Mouse (Mus musculus) activated CD4-positive, CD25-positive, alpha-beta regulatory T cell, adult 4 months (primary cell): ENCODE results near the gene Fam131c. TPM values are rescaled to one million over a fixed set of nuclear protein-coding genes. Genes with fewer than 3 reads are reported as not detected.

Source experiments
- ATAC-seq: one replicate; pipeline ENCODE4 v1.8.0; 2017
- polyA plus RNA-seq, 2 experiments: library from polyadenylated mRNA; unstranded; fragments of 100-300 nt; shearing (Covaris generic); gene quantifications; one replicate each; pipeline ENCODE4 v1.2.1; 2017

The Fam131c gene
- polyA plus RNA-seq, result not detected

DNA sequence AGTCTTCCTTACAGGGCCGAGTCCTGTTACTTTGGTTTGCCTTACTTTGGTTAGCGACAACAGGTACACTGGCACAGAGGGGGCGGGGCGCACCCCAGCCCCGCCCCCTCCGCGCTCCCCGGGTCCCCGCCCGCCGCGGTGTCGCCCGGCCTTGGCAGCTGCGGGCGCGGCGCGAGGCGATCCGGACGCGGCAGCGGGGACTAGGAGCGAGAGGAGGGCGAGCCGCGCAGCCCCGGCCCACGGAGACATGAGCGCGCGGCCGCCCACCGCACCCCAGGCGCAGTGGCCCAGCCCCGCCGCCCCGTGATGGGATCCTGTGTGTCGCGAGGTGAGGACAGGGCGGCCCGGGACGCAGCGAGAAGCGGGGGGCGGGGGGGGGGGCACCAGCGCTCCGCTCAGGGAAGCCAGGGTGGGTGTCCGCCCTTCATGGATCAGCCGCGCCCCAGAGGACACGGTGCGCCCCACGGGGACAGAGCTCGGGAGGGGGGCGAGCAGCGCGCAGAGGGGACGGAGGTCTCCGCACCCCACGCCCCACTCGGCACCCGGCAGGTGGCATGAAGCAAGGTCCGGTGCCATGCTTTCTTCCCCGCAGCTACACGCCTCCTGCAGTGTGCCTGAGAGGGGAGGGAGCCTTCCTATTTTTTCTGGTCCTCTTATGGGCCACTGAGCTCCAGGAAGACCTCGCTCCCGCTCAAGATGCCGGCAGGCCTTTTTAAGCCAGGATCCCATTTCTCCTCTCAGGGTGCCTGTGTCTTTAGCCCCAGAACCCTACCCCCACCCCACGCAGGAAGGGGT lies at the start of gene Fam131c:
TSS of gene Fam131c (plus strand) at position 224 of the 795 bp plus-strand sequence.
- no peak for ATAC-seq

GRCm38 (mm10) chr4:141322526-141322925 lies 45.5 kb upstream of the Fam131c start:
- no peak for ATAC-seq

GRCm38 (mm10) chr4:141324771-141325191 lies 43.2 kb upstream of the Fam131c start:
- ATAC-seq, result no peak

GRCm38 (mm10) chr4:141325636-141326035 lies 42.4 kb upstream of the Fam131c start:
- no peak for ATAC-seq

- ATAC-seq, result no peak
Measured at GRCm38 (mm10) chr4:141327075-141327474, 40.9 kb upstream of the Fam131c start.

DNA sequence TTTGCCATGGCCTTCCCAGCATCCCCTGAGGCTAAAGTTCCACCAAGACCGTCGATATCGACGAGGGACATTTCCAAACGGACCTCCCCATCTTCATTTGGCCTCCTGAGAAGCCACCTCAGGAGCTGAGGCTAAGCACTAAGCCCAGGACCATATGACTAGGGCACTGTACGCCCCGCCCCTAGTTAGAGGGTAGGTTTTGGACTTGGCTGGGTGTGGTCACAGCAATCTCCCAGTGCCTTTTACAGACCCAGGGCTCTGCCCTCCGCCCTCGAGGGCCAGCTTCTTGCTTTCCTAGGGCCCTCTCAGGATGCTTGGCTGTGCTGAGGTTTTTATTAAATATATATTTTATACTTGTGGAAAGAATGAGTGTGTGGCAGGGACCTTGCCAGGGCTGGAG lies 39.3 kb upstream of the Fam131c start:
- ATAC-seq, result no peak

DNA sequence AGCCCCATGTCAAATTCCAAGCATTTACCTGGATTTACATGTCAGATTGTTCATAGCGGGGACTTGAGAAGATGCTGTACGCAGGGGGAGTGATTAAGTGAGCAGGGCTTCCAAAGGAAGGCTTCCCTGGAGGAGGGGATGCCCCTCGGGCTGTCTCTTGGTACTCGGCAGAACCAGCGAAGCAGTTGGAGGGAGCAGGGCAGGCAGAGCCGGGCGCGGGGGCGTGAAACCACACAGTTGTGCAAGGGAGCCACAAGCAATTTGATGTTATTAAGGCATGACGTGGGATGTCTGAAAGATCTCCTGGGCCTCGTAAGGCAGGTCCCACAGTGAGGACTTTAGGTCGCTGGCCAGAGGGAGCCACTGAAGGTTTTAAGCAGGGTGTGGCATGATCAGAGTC lies 38.1 kb upstream of the Fam131c start:
- ATAC-seq, result no peak

DNA sequence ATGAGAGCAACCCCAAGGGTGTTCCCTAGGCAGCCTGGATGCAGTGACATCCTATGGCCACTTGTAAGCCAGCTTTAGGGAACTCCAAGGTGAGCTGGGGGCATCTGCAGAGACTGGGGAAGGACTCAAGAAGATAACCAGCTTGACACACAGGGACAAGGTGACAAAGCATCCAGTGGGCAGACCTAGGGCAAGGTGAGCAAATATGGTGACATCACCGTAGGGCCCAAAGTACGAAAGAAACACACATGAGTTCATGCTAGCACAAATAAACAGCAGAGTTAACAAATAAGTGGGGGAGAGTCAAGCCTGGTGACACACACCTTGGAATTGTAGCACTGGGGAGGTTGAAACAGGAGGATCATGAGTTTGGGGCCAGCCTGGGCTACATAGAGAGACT lies 36.6 kb upstream of the Fam131c start:
- no peak for ATAC-seq

DNA sequence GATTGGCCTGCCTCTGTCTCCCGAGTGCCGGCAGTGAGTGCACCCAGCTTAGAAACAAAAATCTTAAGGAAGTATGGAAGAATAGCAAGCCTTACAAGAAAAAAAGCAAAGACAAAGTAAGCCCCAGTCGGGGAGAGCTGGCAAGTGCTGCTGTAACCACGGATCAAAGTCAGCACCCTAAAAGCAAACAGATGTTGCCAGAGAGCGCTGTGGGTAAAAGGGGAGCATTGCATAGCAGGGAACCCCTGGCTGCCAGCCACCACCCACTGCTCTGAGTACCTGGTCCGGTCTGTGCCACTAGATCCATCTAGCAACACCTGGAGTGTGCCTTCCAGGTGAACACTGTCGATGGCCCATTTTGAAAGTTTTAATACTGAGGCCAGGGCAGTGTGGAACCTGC lies 35.8 kb upstream of the Fam131c start:
- ATAC-seq, result no peak

GRCm38 (mm10) chr4:141334695-141335094 lies 33.3 kb upstream of the Fam131c start:
- no peak for ATAC-seq

DNA sequence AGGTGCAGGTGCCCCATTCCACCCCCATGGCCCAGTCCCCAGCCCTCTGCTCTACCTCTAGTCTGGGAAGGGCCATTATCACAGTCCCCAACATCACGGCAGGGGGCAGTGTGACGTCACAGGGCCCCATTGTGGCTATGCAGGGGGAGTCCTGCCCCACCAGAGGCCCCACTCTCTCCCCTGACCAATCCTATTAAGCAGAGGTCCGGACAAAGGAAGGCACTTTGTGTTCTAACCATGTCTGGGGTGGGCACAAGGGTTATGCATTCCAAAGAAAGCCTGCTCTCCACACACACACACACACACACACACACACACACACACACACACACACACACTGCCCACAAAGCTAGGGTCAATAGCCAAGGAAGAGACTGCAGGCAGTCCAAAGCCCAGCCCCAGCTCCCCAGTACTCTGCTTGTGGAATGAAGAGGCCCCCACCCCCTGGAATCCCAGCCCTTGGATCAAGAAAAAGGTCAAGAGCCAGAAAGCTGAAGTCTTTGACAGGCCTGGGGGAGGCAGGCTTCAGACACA lies 32.7 kb upstream of the Fam131c start:
- ATAC-seq, result no peak

DNA sequence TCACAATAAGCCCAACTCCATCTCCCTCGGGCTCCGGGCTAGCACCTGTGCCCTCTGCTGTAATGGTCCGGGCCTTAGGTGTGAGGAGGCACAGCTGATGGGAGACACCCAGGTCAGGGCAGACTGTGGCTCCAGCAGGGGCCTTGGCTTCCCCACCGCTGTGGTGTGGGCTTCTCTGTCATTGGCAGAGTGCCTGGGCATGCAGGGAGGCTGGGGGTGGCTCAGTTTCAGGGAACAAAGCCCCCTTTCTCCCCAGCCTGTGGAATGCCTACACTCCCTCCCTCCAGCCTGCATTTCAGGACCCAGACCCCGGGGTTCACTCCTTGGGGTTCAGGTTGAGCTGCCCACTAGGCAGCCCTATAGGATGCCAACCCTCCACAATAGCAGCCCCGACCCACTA lies 31.8 kb upstream of the Fam131c start:
- no peak for ATAC-seq

DNA sequence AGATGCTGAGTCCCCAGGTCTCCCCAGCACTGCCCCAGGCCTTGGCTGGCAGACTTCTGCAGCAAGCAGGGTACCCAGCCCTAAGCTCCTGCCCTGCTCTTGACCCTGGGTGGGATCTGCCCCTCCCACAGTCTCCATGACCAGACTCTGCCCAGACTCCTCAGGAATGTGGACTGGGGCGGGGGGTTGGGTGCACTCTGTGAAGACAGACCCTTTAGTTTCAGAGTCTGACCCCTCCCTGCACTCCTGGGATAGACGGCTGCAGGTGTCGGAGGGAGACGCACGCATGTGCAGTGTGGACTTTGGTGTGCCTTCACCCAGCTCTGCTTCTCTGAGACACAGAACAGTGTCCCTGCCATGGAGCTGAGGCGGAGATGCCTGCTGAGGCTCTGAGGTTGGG lies 30.0 kb upstream of the Fam131c start:
- ATAC-seq, result no peak

- no peak for ATAC-seq
Measured at GRCm38 (mm10) chr4:141338853-141339252, 29.2 kb upstream of the Fam131c start.

DNA sequence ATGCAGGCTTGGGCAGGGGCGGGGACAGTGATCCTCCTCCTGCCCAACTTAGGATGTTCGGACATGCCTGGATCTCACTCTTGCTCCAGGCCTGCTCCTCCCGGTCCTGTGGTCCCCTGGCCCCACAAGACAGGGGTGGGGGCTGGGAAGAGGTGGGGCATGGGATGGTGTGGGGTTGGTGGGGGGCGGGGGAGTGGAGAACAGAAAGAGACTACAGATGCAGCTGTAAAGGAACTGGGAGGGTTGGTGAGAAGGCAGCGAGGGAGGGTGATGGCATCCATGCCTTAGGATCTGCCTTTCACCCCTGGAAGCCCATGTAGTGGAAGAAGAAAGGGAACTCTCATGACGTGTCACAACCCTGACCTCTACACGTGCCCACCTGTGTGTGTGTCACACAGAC lies 26.5 kb upstream of the Fam131c start:
- no peak for ATAC-seq

GRCm38 (mm10) chr4:141343515-141343914 lies 24.5 kb upstream of the Fam131c start:
- ATAC-seq, result no peak

- no peak for ATAC-seq
Measured at GRCm38 (mm10) chr4:141345219-141345618, 22.8 kb upstream of the Fam131c start.

GRCm38 (mm10) chr4:141347365-141347797 lies 20.6 kb upstream of the Fam131c start:
- no peak for ATAC-seq

DNA sequence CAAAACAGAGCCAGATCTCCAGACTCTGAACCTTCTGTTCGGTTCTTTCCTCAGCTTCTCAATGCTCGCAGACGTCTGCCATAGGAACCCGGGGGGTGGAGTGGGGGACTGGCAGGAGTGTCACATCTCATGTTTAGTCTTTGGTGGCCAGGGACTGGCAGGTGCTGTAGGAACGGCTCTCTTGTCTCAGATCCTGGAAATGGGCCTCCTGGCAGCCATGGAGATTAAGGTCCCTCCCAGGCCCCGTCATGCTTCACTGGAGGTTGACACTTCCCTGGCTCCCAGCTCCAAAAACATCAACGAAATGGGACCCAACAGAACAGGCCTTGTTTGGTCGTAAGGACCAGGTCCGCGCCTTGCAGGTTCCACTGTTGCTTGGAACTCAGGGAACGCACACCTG lies 19.4 kb upstream of the Fam131c start:
- no peak for ATAC-seq

DNA sequence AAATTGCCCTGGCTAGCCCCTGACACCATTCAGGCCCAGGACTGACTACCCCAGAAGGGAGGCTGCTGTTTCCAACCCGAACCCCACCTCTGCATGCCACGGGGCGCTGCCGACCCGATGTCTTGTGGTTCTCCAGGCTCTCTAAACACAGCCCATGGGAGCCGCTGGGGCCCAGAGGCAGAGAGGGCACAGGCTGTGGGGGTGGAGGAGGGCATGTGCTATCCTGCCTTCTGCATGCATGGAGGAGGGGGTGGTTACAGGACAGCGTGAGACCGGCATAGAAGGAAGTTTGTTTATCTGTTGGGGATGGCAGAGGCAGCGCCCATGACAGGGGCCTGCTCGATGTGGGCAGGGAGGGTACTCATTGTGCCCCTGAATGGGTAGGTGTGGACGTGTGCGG lies 18.0 kb upstream of the Fam131c start:
- no peak for ATAC-seq

GRCm38 (mm10) chr4:141351972-141352371 lies 16.0 kb upstream of the Fam131c start:
- no peak for ATAC-seq

GRCm38 (mm10) chr4:141352986-141353385 lies 15.0 kb upstream of the Fam131c start:
- ATAC-seq, result no peak

DNA sequence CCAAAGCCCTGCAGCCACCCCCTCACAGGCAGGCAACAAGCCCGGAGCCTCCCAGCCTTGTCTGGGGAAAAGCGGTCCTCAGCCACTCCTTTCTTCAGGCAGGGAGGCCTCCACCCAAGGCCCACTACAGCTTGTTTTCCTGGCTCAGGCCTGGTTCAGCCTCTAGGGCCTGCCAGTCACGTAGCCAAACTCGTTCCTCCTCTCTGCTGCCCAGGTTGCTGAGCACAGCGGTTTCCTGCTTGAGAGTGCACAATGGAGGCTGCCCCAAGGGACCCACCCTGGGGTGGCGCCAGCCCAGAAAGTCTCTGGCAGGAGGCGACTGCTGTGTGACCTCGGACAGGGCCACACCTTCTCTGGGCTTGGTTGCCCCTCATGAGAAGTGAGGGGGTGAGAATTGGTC lies 14.2 kb upstream of the Fam131c start:
- ATAC-seq, result no peak

DNA sequence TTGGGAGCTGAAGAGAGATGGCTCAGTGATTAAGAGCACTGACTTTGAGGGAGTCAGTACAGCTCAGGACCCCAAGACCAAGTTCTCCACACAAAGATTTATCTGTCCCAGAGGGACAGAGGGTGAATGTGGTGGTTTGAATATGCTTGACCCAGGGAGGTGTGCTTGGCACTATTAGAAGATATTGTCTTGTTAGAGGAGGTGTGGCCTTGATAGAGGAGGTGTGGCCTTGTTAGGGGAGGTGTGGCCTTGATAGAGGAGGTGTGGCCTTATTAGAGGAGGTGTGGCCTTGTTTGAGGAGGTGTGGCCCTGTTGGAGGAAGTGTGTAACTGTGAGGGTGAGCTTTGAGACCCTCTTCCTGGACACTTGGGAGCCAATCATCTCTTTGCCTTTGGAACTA lies 10.2 kb upstream of the Fam131c start:
- no peak for ATAC-seq

GRCm38 (mm10) chr4:141359222-141359621 lies 8.8 kb upstream of the Fam131c start:
- ATAC-seq, result no peak
